Mouse (Mus musculus) stomach, postnatal 0 days (tissue): ENCODE results near the gene Alcam.

ENCODE experiments used
- CTCF ChIP-seq: IDR thresholded peaks from 2 replicates; pipeline ENCODE4 v1.5.1; 2016; ENCODE audit warnings: antibody characterized with exemption, low read depth, mild to moderate bottlenecking, moderate library complexity
- EP300 ChIP-seq: optimal IDR thresholded peaks from 2 replicates; pipeline ENCODE3; 2016; ENCODE audit warnings: antibody characterized with exemption

- no peak for TF ChIP-seq CTCF
- no peak for TF ChIP-seq EP300
Observed at GRCm38 (mm10) chr16:52301730-52302129, 152.1 kb downstream of the Alcam start.
